Mouse (Mus musculus) megakaryocyte, embryonic 14.5 days (primary cell): ENCODE data around the gene Mfsd5.

Source experiments
- FLI1 ChIP-seq: IDR thresholded peaks from 2 replicates; pipeline ENCODE4 v1.6.1; 2012; ENCODE audit warnings: low read length, inconsistent platforms, mixed read lengths
- GATA1 ChIP-seq: IDR thresholded peaks from 3 replicates; pipeline ENCODE4 v1.6.1; 2012; ENCODE audit warnings: mixed read lengths, low read length, inconsistent platforms, borderline replicate concordance

- TF ChIP-seq GATA1 (no peak), FLI1 (no peak)
Measured at GRCm38 (mm10) chr15:102326022-102326576, 46.8 kb downstream of the Mfsd5 start, which contains the start of gene Pfdn5.
